Mouse (Mus musculus) WW6 (cell line): Measurements from ENCODE around the gene Serpina3b.
"Not testable (repeated sequence)": the region's sequence is repeated elsewhere in the genome, so short reads cannot be mapped to it uniquely, and the experiment has no call there.

ENCODE experiments used
- DNase-seq: peaks from one replicate; pipeline ENCODE4 v3.0.0-alpha.2; 2013; ENCODE audit warnings: low read depth, low spot score

Serpina3b gene

GRCm38 (mm10) chr12:104127696-104128095 is at the start of gene Serpina3b:
Gene Serpina3b (plus strand): TSS chr12:104127996.
- no peak for DNase-seq

GRCm38 (mm10) chr12:104090119-104090518 is 37.7 kb upstream of the Serpina3b start:
- DNase-seq, result no peak

DNA sequence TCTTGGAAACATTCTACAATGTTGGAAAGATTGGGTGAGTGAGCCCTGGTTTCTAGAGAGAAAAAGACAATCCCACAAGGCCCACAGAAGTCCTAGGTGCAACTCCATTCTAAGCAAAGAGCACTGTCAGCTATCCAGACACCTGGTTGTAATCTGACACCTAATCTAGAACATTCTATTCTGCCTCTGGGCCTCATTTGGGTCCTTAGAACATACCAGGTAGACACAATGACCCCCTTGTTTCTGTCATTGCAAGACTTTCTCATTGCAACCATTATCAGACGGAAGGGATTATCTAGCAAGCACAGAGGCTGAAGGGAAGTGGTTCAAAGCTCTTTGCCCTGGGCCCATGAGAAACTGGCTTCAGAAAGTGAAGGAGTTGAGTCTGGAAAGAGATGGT is 36.5 kb upstream of the Serpina3b start:
- DNase-seq, result no peak

- DNase-seq, result no peak
These were observed 27.0 kb upstream of the Serpina3b start, which contains the start of gene Serpina5 for GRCm38 (mm10) chr12:104100768-104101167. Gene Serpina5 (plus strand): TSS chr12:104101113.

- no peak for DNase-seq
These were observed 21.9 kb upstream of the Serpina3b start for GRCm38 (mm10) chr12:104105847-104106246.

- no peak for DNase-seq
These were observed 20.9 kb upstream of the Serpina3b start for GRCm38 (mm10) chr12:104106919-104107318.

GRCm38 (mm10) chr12:104108507-104108906 is 19.3 kb upstream of the Serpina3b start:
- DNase-seq, result no peak

DNA sequence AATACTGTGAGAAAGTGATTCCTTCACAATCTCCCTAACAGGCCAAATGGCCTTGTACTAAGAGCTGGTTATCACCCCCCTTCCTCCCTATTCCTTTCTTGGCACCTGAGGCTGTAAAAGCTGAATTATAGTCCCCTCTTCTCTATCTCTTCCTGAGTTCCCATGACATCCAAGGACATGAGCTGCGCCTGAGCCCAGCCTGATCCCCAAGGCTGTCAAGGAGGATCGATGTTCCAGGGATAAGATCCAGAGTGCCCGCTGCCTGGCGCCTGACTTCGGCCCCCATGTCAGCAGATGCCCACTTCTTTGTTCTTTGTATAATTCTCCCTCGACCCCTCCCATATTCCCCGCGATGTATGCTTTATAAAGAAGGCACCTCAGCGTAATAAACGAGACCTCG is 15.5 kb upstream of the Serpina3b start, which contains the start of gene Serpina3a:
Gene Serpina3a, plus strand, starts transcription at position 392 of the 400 bp plus-strand sequence.
- not testable (repeated sequence) for DNase-seq

DNA sequence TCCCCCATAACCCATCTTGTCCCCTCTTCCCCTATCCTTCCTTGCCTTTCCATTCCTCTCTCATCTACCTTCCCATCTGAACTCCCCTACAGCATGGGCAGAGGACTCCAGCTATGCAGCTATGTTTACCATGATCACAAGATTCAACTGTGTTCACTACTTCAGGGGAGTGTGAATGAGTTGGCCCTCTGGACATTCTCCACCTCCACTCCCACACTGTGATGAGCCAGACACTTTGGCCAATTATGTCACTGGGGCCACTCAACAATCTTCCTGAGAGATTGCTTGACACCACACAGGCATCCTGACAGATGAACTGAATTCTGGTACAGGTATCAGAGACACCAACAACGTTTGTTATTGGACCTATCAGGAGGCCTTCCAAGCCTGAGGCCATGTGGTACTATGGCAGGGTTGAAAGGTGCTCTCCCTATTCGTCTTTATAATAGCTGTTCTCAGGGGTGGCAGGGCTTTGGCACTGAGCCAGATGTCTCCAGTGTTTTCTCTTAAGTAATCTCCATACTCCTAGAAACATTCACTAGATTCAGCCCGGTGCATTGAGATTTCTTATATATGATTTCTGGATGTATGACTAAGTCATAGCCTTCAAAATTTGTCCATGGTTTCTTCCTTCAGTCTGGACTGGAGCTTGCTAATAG is 12.7 kb upstream of the Serpina3b start:
- DNase-seq, result no peak

GRCm38 (mm10) chr12:104123097-104123496 is 4.7 kb upstream of the Serpina3b start:
- DNase-seq, result no peak

- DNase-seq, result no peak
These were observed 3.8 kb upstream of the Serpina3b start for GRCm38 (mm10) chr12:104123996-104124395.

GRCm38 (mm10) chr12:104125021-104125560 is 2.7 kb upstream of the Serpina3b start:
- DNase-seq, result no peak

- DNase-seq, result no peak
These were observed 3.2 kb downstream of the Serpina3b start for GRCm38 (mm10) chr12:104131041-104131440.

DNA sequence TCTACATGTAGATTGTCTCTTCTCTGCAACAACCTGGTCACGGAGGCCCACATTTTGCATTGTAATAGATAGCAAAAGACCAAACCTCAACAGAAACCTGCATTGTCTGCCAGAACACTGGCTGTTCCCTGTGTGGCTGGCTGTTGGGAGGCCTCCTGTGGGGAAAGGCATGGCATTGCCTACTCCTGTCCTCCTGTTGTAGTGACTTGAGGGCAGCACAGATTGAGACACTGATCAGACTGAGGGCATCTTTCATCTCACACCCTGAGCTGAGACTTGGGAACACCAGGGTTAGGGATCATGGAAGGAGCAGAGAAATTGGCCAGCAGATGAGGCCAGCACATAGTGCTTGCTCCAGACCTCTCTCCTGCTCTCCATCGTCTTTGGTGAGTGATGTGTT is 10.4 kb downstream of the Serpina3b start:
- no peak for DNase-seq

- no peak for DNase-seq
These were observed 12.8 kb downstream of the Serpina3b start for GRCm38 (mm10) chr12:104140543-104141103.

DNA sequence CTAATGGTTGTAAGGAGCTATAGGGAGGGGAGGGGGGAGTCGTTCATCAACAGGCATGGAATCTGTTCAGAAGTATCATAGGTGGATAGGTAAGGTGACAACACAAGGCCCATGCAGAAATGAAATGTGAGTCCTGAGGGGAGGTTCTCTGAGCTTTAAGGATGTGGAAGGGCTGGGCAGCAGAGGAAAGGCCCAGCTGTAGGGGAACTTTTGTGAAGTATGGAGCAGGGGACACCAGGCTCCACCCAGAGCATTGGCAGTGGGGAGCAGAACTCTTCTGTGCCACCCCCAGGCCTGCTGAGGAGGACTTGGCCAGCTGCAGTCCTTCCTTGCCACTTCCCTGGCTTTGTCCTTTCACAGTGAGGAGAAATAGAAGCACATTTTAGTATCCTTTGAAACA is 13.7 kb downstream of the Serpina3b start:
- DNase-seq, result no peak

GRCm38 (mm10) chr12:104142427-104142826 is 14.6 kb downstream of the Serpina3b start:
- no peak for DNase-seq

- DNase-seq, result no peak
These were observed 15.5 kb downstream of the Serpina3b start for GRCm38 (mm10) chr12:104143286-104143685.

GRCm38 (mm10) chr12:104145571-104145970 is 17.8 kb downstream of the Serpina3b start:
- DNase-seq, result no peak

DNA sequence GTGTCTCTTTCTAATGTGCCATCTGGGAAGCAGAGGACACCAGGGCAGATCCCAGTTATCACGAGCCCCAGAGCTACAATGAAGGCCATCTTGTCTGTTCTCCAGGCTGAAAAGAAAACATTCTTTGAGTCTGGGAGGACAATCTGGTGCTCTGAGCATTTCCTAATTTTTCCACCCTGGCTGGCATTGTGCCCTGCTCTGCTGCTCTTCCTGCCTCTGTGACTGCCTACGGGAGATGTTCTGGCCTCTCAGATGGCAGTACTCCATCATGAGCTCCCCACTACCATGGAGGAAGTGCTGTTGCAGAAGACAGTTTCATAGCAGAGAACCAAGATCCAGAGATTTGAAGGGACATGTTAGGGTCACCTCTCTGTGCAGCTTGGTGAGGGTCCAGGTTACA is 24.2 kb downstream of the Serpina3b start:
- DNase-seq, result no peak

DNA sequence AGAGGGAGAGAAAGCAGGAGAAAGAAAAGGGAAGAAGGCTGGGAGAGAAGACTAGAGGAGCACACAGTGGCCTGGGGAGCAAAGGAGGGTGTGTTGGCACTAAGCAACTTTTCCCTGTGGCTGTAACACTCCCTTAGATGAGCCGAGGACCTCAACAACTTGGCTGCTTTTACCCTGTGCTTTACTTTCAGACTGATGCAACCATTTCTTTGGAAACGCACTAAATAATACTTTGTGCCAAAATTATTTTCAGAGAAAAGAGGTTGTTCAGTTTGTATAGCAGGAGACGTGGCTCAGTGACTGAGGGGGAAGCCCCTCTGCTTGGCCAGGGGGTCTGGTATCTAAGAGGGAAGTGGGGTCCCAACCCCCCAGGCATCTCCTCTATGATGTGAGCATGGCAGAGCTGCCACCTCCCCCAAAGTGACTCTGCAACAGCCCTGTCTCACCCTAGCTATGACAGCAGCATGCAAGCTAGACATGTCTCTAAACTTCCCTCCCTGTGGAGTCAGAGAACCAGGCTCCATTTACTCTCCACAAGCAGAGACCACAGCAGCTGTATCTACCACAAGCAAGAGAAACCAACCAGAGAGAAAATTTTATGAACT is 25.3 kb downstream of the Serpina3b start:
- no peak for DNase-seq

DNA sequence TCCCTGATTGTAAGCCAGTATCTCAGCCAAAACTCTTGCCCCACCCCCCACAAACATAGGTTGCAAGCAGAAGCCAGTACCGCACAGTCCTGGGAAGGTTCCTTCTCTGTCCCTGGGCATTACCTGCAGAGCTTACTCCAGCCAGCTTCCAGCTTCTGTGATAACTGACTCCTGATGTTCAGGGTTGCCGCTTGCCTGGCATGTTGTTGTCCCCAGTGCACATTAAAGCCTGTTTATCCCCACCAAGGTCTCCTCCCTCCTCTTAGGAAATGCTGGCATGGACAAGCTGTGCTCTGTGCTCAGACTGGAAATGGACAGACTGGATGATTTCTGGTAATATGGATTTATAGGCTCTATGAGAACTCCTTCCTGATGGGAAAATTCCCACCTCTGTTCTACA is 25.9 kb downstream of the Serpina3b start, which contains the start of gene Serpina3c:
Gene Serpina3c, minus strand, starts transcription at position 215 of the 400 bp plus-strand sequence.
- no peak for DNase-seq

DNA sequence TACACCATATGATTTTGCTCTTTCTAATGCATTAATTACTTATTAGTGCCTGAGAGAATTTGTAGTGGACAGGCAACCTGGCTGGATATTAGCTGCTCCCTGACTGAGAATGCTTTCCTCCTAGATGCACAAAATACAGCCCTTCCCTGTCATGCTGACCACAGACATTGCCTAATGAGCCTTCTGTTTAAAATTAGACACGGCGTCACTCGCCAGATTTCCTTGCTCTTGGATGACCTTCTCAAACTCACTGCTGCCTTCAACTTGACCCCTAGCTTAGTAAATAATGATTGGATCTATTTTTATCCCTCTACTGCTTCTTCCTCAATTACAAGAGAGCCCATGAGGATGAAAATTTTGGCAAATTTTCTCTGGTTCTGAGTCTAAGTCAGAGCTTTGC is 47.0 kb downstream of the Serpina3b start:
- DNase-seq, result no peak
